Mouse (Mus musculus) embryonic facial prominence, embryonic 12.5 days (tissue): ENCODE data around the gene Olfr160. TPM values are rescaled to one million over a fixed set of nuclear protein-coding genes. Genes with fewer than 3 reads are reported as not detected.

Experiments used
- ATAC-seq: fragments of 200-750 bp; cut with Nextera tagmentation; 2 replicates; pipeline ENCODE4 v1.8.0; 2017; ENCODE audit not compliant: insufficient number of reproducible peaks, insufficient read depth, low FRiP score, low TSS enrichment
- H3K27ac ChIP-seq: fragments of 300-500 bp; sonication (generic); 2 replicates; pipeline ENCODE4 v1.5.1; 2016; ENCODE audit warnings: mild to moderate bottlenecking
- H3K27me3 ChIP-seq: fragments of 300-500 bp; sonication (generic); 2 replicates; pipeline ENCODE4 v1.6.1; 2016; ENCODE audit warnings: mild to moderate bottlenecking, moderate library complexity
- H3K36me3 ChIP-seq: fragments of 300-500 bp; sonication (generic); 2 replicates; pipeline ENCODE4 v1.6.1; 2016; ENCODE audit warnings: mild to moderate bottlenecking
- H3K4me1 ChIP-seq: fragments of 300-500 bp; sonication (generic); 2 replicates; pipeline ENCODE4 v1.6.1; 2016
- H3K4me2 ChIP-seq: fragments of 300-500 bp; sonication (generic); replicated peaks from 2 replicates; pipeline ENCODE4 v1.6.1; 2016; ENCODE audit warnings: mild to moderate bottlenecking, moderate library complexity
- H3K4me3 ChIP-seq: fragments of 300-500 bp; sonication (generic); 2 replicates; pipeline ENCODE4 v1.5.1; 2016; ENCODE audit warnings: mild to moderate bottlenecking
- H3K9ac ChIP-seq: fragments of 300-500 bp; sonication (generic); 2 replicates; pipeline ENCODE4 v1.6.1; 2016; ENCODE audit warnings: mild to moderate bottlenecking, moderate library complexity
- H3K9me3 ChIP-seq: fragments of 300-500 bp; sonication (generic); 2 replicates; pipeline ENCODE4 v1.6.1; 2016; ENCODE audit warnings: mild to moderate bottlenecking, moderate library complexity
- WGBS: fragments of 180-500 bp; shearing (Covaris S2); methylation state at CpG from one replicate; pipeline ENCODE4 v1.1.7; 2016; 5-methylcytosine and 5-hydroxymethylcytosine counted together
- polyA plus RNA-seq: library from polyadenylated mRNA; unstranded; fragments of >200 nt; fragmentation: Nextera tagmentation; extraction: Ambion mirVana; gene quantifications from 2 replicates; pipeline ENCODE4 v1.2.1, GENCODE M21; 2016

Gene Olfr160
- not detected in 2 replicates for polyA plus RNA-seq

DNA sequence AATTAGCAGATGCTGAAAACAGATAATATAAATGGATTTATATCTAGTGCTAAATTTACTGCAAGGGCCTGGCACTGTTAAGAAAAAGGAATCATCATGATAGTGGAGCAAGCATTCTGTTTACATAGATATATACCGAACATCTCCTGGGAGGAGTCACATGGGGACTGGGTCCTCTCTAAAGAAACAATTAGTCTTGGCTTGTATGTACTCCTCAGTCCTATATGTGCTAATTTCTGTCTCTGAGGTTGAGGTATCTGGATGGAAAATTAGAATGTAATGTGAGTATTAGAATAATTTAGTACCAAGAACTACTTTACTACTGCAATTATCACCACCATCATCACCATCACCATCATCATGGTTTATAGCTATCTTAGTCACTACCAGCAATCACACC is at the start of gene Olfr160:
Gene Olfr160 (minus strand): TSS at position 101 of the 400 bp plus-strand sequence.
- ATAC-seq = no peak
- Histone ChIP-seq H3K36me3 (no peaks in the 10 kb centered on the region), H3K9me3 (no peaks in the 10 kb centered on the region), H3K27ac (no peak within 1 kb of the TSS), H3K9ac (no peak within 1 kb of the TSS), H3K27me3 (no peaks in the 10 kb centered on the region), H3K4me1 (no peaks in the 10 kb centered on the region), H3K4me2 (no peak within 1 kb of the TSS), H3K4me3 (no peak within 1 kb of the TSS)
- 91% methylated on average over 1 of the region's 1 CpGs for WGBS

DNA sequence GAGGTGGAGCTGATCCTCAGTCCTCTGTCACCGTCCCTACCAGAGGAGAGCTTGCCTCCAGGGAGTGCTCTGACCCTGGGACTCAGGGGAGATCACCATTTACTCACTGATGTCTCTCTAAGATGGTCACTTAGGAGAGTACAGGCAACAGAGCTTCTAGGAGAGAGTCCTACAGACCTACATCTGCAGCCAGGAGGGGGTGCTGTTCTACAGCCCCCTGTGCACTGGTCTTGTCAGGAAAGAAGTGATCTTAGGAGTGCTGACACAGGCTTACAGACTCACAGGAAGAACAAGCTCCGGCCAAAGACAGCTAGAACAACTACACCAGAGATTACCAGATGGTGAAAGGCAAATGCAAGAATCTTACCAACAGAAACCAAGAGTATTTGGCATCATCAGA is 46.5 kb upstream of the Olfr160 start:
- no peaks in the 10 kb centered on the region for H3K9me3 ChIP-seq
- no peak overlapping the region for H3K9ac ChIP-seq
- no peak overlapping the region for H3K4me2 ChIP-seq
- no peak overlapping the region for H3K27ac ChIP-seq
- H3K27me3 ChIP-seq = no peaks in the 10 kb centered on the region
- no peaks in the 10 kb centered on the region for H3K36me3 ChIP-seq
- WGBS = 54% methylated on average over 2 of the region's 2 CpGs
- no peaks in the 10 kb centered on the region for H3K4me1 ChIP-seq
- no peak for ATAC-seq
- no peak overlapping the region for H3K4me3 ChIP-seq

DNA sequence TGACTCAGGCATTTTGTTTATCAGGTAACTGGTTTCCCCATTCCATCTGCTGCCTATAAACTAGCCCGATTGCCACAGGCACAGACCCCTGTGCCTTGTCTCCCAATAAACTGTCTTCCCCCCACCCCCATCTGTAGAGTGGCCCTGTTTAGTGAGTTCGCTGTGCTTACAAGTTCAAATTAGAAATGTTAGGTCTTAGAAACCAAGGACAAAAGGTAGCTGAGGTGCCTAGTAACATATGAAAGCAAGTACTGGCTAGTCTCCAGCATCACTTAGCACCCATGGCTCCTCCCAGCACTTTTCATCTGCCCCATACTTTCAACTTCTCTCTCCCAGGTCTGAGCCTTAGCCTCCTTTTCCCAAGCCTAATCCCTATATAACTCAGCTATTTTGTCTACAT is 45.7 kb upstream of the Olfr160 start:
- no peaks in the 10 kb centered on the region for H3K4me1 ChIP-seq
- H3K36me3 ChIP-seq = no peaks in the 10 kb centered on the region
- no peak overlapping the region for H3K4me3 ChIP-seq
- H3K9me3 ChIP-seq = no peaks in the 10 kb centered on the region
- H3K27ac ChIP-seq = no peak overlapping the region
- WGBS = 89% methylated on average over 2 of the region's 2 CpGs
- no peak for ATAC-seq
- no peak overlapping the region for H3K9ac ChIP-seq
- H3K27me3 ChIP-seq = no peaks in the 10 kb centered on the region
- no peak overlapping the region for H3K4me2 ChIP-seq

DNA sequence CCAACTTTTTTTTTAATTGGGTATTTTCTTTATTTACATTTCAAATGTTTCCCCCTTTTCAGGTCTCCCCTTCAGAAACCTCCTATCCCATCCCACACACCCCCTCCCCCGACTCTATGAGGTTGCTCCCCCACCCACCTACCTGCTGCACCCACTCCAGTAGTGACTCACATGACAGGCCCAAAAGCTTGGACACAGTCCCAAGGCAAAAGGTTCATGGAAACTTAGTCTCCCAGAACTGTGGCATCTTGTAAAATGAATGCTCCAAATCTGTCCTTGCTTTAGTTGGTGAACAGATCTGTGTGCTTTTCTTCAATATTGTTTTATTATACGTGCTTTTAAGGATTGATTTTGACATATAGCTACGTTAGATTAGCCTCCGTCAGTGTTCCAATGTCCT is 36.0 kb upstream of the Olfr160 start:
- Histone ChIP-seq H3K27ac (no peak overlapping the region), H3K9ac (no peak overlapping the region), H3K27me3 (no peaks in the 10 kb centered on the region), H3K9me3 (no peaks in the 10 kb centered on the region), H3K4me2 (no peak overlapping the region), H3K4me1 (0 out of 2 replicates have a peak, but pooled peaks cover 3% of the 10 kb centered on the region), H3K36me3 (no peaks in the 10 kb centered on the region), H3K4me3 (no peak overlapping the region)
- ATAC-seq = no peak
- WGBS = 72% methylated on average over 4 of the region's 4 CpGs

DNA sequence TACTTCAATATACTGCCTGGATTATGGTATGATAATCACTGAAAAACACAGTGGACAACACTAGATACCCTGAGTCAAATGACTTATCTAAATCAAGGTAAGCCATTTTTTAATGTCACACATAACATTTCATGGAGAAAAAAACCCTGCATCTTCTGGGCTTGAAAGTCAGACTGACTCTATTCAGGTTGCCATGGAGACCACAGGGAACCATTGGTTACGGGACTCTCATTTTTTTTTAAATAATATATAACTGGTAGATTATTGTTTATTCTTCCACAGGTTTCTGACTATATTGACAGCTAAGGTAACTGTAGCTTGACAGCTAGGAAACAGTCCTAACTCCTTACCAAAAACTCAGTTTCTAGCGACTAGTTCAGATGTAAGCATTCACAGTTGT is 35.4 kb upstream of the Olfr160 start:
- no peaks in the 10 kb centered on the region for H3K9me3 ChIP-seq
- H3K27me3 ChIP-seq = no peaks in the 10 kb centered on the region
- H3K4me3 ChIP-seq = no peak overlapping the region
- 69% methylated on average over 2 of the region's 2 CpGs for WGBS
- no peak overlapping the region for H3K9ac ChIP-seq
- no peaks in the 10 kb centered on the region for H3K36me3 ChIP-seq
- H3K4me2 ChIP-seq = no peak overlapping the region
- 0 out of 2 replicates have a peak, but pooled peaks cover 3% of the 10 kb centered on the region for H3K4me1 ChIP-seq
- no peak overlapping the region for H3K27ac ChIP-seq
- no peak for ATAC-seq

DNA sequence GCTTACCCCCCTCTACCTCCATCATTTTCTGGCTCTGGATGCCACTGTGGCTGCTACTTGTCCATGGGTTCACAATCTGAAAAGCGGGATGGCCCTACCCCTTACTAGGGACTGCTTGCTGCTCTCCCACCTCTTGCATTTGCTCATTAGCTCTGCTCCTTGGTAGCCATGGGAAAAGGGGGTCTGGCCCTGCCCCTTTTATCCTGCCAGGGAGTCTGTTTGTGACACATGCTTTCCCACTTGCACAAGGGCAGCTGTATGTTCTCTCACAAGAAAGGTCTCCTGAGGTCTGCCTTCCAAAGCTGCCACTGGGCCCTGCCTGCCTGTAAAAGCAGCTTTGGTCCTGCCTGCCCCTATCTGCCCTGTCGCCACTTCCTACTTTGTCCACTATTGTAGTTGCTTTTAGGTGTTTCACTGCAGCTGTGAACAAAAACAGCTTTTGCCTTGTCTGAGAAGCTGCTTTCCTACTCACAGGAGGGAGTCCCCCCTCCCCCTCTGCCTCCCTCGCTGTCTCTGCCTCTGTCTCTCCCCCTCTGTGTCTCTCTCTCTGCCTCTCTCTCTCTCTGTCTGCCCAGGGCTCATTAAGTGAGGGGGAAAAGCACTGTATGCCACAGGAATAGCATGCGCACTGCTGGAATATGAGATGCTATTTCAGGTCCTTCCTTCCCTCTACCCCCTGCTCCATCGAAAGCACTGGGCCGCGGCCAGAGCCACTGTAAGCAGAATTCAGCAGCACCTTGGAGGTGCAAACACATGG is 34.4 kb upstream of the Olfr160 start:
- no peak for ATAC-seq
- no peak overlapping the region for H3K27ac ChIP-seq
- 0 out of 2 replicates have a peak, but pooled peaks cover 3% of the 10 kb centered on the region for H3K4me1 ChIP-seq
- no peaks in the 10 kb centered on the region for H3K9me3 ChIP-seq
- H3K4me2 ChIP-seq = no peak overlapping the region
- no peak overlapping the region for H3K9ac ChIP-seq
- H3K27me3 ChIP-seq = no peaks in the 10 kb centered on the region
- no peak overlapping the region for H3K4me3 ChIP-seq
- 28% methylated on average over 7 of the region's 7 CpGs for WGBS
- no peaks in the 10 kb centered on the region for H3K36me3 ChIP-seq

DNA sequence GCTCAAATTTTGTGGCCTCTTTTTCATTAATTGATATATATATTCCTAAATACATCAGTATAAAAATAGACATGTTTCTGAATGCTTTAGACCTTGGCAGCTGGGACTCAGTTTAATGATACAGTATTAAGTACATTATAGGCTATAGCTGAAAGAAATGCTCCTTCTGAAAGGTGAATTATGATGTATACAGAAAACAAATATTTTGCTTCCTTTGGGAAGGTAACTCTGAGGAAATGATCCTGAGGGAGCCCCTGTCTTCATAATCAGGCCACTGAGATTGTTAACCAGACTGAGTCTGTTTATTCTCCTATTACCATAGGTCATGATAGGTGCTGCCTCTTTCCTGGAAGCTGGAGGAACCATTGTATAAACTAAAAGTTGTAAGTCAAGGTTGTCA is 28.8 kb upstream of the Olfr160 start, which contains the start of gene Olfr874:
Gene Olfr874 (plus strand): TSS at position 301 of the 400 bp plus-strand sequence.
- H3K36me3 ChIP-seq = no peaks in the 10 kb centered on the region
- no peak within 1 kb of the TSS for H3K27ac ChIP-seq
- no peaks in the 10 kb centered on the region for H3K4me1 ChIP-seq
- no peaks in the 10 kb centered on the region for H3K27me3 ChIP-seq
- no peaks in the 10 kb centered on the region for H3K9me3 ChIP-seq
- H3K4me2 ChIP-seq = no peak within 1 kb of the TSS
- H3K9ac ChIP-seq = no peak within 1 kb of the TSS
- ATAC-seq = no peak
- no peak within 1 kb of the TSS for H3K4me3 ChIP-seq

DNA sequence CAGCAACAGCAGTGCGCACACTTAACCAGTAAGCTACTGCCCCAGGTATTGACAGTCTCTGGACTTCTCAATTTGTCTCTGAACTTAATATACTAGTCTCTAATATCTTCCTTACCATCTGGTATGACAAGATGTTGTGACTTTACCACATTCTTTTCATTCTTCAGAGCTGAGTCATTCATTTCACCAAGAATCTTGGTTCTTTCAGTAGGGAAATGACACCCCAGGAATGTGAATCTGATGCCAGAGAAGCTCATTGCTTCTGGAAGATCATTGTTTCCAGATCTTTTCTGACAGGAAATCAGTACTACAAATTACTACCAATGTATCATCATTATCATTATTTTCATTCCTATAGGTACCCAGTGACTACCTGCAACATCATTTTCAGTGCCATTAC is 18.3 kb upstream of the Olfr160 start:
- no peak overlapping the region for H3K4me3 ChIP-seq
- 86% methylated on average over 1 of the region's 1 CpGs for WGBS
- no peaks in the 10 kb centered on the region for H3K4me1 ChIP-seq
- no peak overlapping the region for H3K9ac ChIP-seq
- H3K27me3 ChIP-seq = no peaks in the 10 kb centered on the region
- no peak for ATAC-seq
- H3K4me2 ChIP-seq = no peak overlapping the region
- H3K9me3 ChIP-seq = no peaks in the 10 kb centered on the region
- H3K36me3 ChIP-seq = no peaks in the 10 kb centered on the region
- no peak overlapping the region for H3K27ac ChIP-seq

DNA sequence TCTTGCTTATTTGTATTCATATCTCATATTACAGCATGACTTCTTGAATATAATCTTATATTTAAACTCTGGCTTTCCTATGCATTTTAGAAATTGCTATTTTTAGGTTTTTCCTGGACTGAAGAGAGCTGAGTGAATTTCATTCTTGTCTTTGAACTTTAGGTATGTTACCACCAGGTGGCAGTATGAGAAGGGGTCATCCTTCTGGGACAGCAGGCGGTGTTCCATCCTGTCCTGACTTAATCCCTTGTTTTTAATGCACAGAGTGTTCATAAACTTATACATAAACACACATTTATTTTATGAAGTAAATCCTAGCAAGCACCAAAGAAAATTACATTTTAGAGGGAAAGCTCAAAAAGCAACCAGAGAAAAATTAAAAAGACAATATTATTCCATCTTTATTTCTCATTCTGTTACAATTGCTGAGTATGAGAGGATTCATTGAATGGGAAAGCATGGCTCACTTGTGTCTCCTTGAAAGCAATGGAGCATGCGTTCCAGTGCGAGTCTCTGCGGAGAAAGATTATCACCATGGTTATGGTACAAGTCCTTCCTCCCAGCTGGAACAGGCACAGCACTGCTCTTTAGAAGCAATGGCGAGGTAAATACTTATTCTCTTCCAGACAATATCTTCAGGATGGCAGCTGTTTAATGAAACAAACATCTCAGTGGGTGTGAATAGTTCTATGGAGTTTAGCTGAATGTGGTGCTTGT is 25.9 kb downstream of the Olfr160 start:
- H3K27ac ChIP-seq = no peak overlapping the region
- no peaks in the 10 kb centered on the region for H3K4me1 ChIP-seq
- H3K9ac ChIP-seq = no peak overlapping the region
- WGBS = 54% methylated on average over 5 of the region's 5 CpGs
- no peaks in the 10 kb centered on the region for H3K36me3 ChIP-seq
- no peaks in the 10 kb centered on the region for H3K27me3 ChIP-seq
- no peak overlapping the region for H3K4me2 ChIP-seq
- no peaks in the 10 kb centered on the region for H3K9me3 ChIP-seq
- ATAC-seq = no peak
- H3K4me3 ChIP-seq = no peak overlapping the region

DNA sequence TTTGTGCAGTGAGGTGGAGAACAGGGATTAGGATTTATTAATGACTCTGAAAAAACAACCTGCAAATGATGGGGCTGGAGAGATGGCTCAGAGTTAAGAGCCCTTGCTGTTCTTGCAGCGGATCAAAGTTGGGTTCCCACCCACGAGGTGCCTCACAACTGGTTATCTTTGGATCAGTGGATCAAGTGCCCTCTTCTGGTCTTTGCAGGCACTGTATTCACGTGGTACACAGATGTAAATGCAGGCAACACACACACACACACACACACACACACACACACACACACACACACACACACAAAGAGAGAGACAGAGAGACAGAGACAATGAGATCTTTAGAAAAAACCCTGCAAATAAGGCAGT is 28.1 kb downstream of the Olfr160 start:
- Histone ChIP-seq H3K27me3 (no peaks in the 10 kb centered on the region), H3K4me2 (no peak overlapping the region), H3K4me3 (no peak overlapping the region), H3K9ac (no peak overlapping the region), H3K4me1 (no peaks in the 10 kb centered on the region), H3K9me3 (no peaks in the 10 kb centered on the region), H3K36me3 (no peaks in the 10 kb centered on the region), H3K27ac (no peak overlapping the region)
- 44% methylated on average over 3 of the region's 3 CpGs for WGBS
- ATAC-seq = no peak

DNA sequence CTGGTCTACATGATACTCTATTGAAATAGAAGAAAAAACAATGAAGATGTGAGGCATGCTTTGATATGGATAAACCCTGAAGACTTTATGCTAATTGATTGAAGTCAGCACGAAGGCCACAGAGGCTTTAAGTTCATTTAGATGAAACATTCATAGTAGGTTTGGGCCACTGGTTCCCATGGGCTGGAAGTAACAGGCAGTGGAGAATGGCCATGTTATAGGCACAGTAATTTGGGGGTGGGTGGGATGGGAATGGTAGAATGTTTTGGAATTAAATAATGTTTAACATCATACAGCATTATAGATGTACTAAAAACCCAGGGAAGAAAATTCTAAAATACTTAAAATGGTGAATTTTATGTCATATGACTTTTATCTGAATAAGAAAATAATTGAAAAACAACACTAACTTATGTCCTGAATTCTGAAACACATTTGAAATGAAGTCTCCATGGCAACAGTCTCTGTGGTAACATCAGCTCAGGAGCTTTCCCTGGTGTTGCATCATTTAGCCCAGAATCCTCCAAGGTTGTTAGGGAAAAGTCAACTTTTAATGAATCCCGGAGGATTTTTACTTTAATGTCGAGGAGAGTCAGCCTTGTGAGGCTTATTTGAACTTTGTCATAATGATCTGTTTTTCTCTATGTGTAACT is 28.6 kb downstream of the Olfr160 start:
- H3K4me3 ChIP-seq = no peak overlapping the region
- H3K9me3 ChIP-seq = no peaks in the 10 kb centered on the region
- no peak overlapping the region for H3K27ac ChIP-seq
- H3K27me3 ChIP-seq = no peaks in the 10 kb centered on the region
- no peaks in the 10 kb centered on the region for H3K4me1 ChIP-seq
- no peak for ATAC-seq
- 73% methylated on average over 3 of the region's 3 CpGs for WGBS
- H3K9ac ChIP-seq = no peak overlapping the region
- no peak overlapping the region for H3K4me2 ChIP-seq
- H3K36me3 ChIP-seq = no peaks in the 10 kb centered on the region

DNA sequence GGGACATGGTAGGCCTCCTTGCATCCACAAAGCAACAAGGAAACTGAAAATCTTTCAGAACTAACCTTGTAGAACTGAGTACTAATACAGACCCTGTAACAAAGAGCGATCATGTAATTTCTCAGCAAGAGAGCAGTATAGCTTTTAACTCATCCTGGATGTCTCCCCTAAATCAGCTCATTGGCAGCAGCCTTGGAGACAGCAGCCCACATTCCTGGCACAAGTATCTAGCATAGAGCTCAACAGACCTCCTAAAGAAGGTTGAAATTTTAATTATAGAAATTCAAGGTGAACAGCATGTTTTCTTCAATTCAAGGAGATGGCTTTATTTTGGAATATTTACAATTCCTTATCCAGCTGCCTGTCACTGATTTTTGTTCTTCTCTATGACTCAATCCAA is 34.9 kb downstream of the Olfr160 start:
- no peak overlapping the region for H3K9ac ChIP-seq
- no peak overlapping the region for H3K27ac ChIP-seq
- no peak overlapping the region for H3K4me3 ChIP-seq
- no peak for ATAC-seq
- H3K4me2 ChIP-seq = no peak overlapping the region
- 90% methylated on average over 1 of the region's 1 CpGs for WGBS
- H3K9me3 ChIP-seq = no peaks in the 10 kb centered on the region
- H3K36me3 ChIP-seq = no peaks in the 10 kb centered on the region
- no peaks in the 10 kb centered on the region for H3K27me3 ChIP-seq
- no peaks in the 10 kb centered on the region for H3K4me1 ChIP-seq
